Mouse (Mus musculus) urinary bladder, postnatal 4 days (tissue): ENCODE results near the gene Snrk.

Source experiments
- DNase-seq, 2 experiments: peaks; one replicate each; pipeline ENCODE4 v3.0.0; 2021 to 2022; ENCODE audit warnings: low spot score in 2 of 2

Gene Snrk

DNA sequence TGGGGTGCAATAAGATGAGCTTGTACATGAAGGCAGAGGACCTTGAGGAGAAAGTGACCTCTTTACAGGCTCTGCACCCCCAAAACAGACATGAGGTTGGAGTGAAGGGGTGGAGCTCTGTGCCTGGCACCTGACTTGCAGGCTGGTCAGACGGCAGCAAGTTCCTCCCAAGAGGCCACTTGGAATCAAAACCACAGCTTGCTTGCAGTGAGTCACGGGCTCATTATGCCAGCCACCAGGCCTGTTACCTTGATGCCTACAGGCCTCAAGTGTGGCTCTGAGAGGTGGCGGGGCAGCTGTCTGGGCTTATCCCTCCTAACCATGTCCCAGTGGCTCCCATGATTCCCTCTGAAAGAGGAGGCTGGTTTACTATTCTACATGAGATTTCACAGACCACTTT lies 63.0 kb downstream of the Snrk start:
- DNase-seq, result no peak

DNA sequence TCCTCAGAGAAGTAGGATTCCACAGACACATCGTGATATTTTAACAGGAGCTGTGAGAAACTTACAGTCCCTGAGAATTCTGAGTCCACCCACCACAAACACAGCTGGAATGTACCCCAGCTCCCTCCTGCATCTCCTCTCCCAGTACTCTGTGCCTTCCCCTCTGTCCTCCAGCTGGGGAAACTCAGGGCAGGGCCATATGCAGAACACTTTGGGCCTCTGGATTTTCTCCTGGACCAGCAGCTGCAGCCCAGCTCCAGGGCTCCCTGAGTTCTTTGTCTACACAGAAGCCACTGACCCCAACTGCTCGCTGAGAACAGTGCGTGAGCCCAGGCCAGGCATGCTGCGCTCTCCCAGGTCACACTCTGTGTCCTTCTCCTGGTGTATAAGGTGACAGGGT lies 66.0 kb downstream of the Snrk start:
- DNase-seq, result no peak

DNA sequence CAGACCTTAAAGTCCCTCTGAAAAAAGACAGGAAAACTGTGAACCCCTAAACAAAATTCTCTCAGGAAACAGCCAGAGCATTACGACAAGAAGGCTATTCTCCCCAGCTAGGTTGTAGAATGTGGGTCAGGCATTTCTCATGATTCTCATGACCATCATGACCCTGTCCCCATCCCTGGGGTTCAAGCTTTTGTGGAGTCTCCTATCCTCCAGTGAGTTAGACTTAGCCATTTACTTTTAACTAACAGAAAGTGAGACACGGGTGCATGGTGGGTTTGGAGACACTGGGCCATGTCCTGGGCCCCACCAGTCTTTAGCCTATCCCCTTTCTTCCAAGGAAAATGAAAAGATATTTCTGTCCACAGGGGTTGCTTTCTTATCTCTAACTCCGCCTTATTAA lies 67.3 kb downstream of the Snrk start:
- no peak for DNase-seq

GRCm38 (mm10) chr9:122185061-122185460 lies 68.0 kb downstream of the Snrk start:
- peak; percentile 63 to 83 for DNase-seq

GRCm38 (mm10) chr9:122185953-122186352 lies 68.9 kb downstream of the Snrk start:
- no peak for DNase-seq

DNA sequence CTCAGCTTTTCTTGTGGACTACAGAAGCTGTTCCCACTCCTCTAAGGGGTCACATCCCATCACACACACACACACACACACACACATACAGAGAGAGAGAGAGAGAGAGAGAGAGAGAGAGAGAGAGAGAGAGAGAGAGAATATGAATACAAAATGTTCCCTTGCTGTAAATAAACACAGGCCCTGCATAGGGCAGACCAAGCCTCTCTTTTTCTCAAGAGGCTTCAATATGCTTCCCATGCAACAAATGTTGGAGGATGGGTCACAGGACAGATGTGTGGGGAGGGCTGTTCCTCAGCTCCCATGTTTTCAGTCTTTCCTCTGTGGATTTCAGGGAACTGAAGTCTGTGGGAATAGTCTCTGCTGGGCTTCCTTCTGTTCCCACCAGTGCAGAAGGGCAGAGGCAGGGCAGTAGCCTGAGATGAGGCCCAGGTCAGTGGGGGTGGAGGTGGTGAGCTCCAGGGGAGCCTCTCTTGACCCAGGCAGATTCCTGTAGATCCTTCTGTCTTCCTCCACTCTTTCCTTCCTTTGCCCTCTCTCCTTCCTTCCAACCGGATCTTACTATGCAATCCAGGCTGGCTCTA lies 69.7 kb downstream of the Snrk start:
- DNase-seq, result no peak

DNA sequence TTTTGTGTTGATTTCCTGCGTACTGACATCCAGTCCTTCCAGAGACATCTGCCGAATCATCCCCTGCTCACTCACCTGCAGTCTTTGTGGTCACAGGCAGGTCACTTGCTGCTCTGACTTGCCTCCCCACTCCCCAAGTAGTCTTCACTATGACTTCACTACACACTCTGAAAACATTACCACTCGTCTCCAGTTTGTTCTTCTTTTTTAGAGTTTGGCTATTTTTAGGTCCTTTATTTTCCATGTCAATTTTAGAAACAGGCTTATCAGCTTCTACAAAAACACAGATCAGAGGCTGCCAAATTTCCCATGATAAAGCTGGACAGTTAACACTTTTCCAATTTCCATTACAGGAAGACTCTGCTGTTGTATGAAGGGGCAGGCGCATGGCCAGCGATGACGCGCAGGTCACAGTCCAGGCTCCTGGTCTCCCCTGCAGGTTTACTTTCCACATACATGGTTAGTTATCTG lies 70.4 kb downstream of the Snrk start:
- no peak for DNase-seq

- no peak for DNase-seq
Measured at GRCm38 (mm10) chr9:122188724-122189123, 71.7 kb downstream of the Snrk start.

DNA sequence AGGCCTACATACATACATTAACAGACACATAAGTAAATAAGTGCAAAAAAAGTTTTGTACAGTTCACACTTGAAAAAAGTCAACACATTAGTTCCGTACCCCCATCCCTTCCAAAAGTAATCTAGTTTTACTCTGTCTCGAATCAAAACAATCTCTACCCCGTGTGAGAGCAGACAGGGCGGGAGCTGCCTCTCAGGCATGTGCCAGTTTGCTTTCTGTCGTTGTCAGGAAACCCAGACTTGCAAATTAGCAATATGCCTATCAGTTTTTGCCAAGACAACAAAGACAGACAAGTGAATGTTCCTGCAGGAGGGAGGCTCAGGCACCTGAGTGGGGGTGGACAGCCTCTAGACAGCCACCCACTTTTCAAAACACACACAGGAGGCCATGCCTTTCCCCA lies 76.3 kb downstream of the Snrk start:
- no peak for DNase-seq

- no peak for DNase-seq
Measured at GRCm38 (mm10) chr9:122193823-122194222, 76.8 kb downstream of the Snrk start.

DNA sequence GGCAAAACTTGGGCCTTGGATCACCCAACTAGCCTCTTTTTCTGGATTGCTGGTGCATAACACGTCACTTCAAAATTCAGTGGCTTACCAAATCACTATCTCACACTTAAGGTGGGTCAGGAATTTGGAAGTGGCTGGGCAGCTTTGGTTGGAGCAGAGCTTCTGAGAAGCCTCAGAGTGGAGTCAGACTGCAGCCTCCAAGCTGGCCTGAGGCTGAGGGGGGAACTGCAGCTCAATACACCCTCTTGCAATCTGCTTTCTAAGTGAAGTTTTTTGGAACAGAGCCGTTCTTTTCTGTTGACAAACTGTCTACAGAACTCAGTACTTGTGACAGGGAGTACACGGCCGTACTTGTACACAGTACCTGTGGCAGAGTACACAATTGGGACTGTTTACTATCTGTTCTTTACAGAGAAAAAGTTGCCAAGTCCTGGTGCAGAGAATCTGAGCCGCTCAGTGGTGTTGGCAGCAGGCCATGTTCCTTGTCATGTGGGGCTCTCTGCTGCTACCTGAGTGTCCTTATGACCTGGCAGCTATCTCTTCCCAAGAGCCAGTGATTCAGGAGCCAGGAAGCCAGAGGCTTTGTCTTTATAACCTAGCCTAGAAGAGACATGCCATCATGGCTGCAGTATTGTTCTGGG lies 78.1 kb downstream of the Snrk start:
- DNase-seq, result peak in 1 of 2 experiments; percentile 35

DNA sequence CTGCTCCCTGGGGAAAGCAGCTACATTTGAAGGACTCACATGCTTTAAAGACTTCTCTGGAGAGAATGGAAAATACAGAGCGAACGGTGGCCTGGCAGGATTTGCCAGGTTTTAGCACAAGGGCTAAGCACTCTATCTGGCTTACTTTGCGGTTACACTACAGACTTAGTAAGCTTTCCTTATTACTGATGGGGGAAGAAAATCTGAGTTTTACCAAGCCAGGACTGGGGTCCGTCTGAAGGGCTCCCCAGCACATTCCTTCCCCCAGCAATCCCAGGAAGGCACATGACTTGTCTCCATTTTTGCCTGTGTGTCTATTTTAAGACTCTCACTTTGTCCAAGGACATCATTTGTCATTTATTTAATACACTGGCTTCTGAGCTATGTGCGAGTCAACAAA lies 80.0 kb downstream of the Snrk start:
- no peak for DNase-seq

GRCm38 (mm10) chr9:122198621-122199020 lies 81.6 kb downstream of the Snrk start:
- DNase-seq, result no peak

DNA sequence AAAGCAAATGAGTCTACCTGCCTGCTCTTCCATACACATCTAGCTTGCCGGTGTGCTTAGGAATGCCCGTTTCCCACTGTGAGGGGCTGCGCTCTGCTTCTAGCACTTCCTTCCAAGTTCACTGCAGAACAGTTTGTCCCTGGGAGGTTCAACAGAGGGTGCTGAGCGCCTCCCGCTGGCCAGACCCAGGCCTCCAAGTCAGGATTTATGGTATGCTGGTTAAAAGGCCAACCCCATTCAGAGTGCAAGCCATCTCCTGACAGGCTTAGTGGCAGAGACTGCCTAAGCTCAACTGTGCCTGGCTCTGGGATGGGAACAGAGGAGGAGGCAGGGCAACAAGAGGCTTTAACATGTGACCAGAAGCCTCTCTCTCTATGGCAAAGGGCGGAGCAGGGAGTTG lies 82.2 kb downstream of the Snrk start:
- peak; percentile 64 to 68 for DNase-seq

DNA sequence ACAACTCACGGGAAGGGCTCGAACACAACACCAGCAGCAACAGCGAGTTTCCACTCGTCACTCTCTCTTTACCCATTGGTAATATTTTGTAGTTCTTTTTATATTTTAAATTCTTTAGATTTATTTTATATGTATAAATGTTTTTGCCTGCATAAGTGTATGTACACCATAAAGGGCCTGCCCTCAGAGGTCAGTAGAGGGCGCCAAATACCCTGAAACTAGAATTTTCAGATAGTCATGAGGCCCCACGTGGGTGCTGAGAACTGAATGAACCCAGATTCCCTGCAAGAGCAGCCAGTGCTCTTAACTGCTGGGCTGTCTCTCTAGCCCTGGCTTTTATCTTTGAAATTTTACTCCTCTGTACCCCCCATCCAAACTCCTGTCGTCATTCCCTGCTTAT lies 87.4 kb downstream of the Snrk start:
- DNase-seq, result no peak

- no peak for DNase-seq
Measured at GRCm38 (mm10) chr9:122205543-122206200, 88.6 kb downstream of the Snrk start.

DNA sequence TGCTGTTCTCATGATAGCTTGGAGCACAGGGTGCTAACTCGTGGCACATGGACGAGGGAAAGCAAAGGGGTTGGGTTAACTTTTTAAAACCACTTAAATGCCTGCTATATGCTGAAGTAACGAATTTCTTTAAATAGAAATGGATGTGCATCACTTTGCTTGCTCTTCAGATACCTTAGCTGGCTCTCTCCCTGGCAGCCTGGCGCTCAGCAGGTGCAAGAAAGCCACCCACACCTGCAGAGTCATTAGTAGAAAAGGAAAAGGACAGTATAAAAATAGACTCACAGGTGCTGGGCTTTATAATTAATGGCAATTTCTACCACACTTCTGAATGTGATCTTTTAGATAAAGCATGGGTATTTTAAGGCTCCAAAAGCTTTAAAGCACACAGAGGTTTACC lies 91.2 kb downstream of the Snrk start:
- DNase-seq, result no peak

- no peak for DNase-seq
Measured at GRCm38 (mm10) chr9:122215118-122215517, 98.1 kb downstream of the Snrk start.

DNA sequence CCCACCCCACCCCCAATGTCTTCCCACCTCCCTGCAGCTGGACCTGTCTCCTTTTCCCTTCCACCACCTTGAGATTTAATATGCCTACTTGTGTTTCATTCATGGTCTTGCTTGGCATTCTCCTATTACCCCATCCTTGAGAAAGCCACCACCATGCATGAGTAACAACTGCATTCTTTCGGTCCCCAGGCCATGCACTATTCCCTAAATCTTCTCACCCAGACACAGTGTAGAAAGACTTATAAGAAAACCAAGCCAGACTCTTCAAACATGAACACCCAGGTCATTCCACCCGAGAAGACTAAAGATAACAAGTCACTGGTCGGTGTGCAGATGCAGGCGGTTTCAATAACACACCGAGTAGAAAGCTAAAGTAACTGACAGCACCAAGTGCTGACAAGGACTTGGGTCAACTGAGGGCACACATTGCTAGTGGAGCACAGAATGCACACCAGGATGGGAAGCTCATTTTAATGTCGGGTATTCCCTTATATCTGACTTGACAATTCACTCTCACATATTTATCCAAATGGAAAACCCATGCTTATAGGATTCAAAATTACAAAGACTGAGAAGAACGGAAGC lies 100.0 kb downstream of the Snrk start:
- no peak for DNase-seq
